Mouse (Mus musculus) kidney, adult 18-20 months (tissue): ENCODE measurements around the gene Batf.

ENCODE experiments used
- DNase-seq: peaks from one replicate; pipeline ENCODE4 v3.0.0; 2021

Gene Batf

GRCm38 (mm10) chr12:85729022-85729944 is 42.8 kb downstream of the Batf start:
- peak; percentile 72 for DNase-seq

- DNase-seq = no peak
Observed at GRCm38 (mm10) chr12:85729945-85730290, 43.4 kb downstream of the Batf start.

- no peak for DNase-seq
Observed at GRCm38 (mm10) chr12:85736203-85736602, 49.7 kb downstream of the Batf start.

- DNase-seq = no peak
Observed at GRCm38 (mm10) chr12:85736960-85737359, 50.5 kb downstream of the Batf start.

- DNase-seq = peak; percentile 88
Observed at GRCm38 (mm10) chr12:85745827-85746695, 59.6 kb downstream of the Batf start, which contains the start of gene Flvcr2. Flvcr2 (plus strand) TSS chr12:85746539.

- DNase-seq = no peak
Observed at GRCm38 (mm10) chr12:85746696-85747219, 60.3 kb downstream of the Batf start.

- DNase-seq = no peak
Observed at GRCm38 (mm10) chr12:85747343-85747742, 60.9 kb downstream of the Batf start.

GRCm38 (mm10) chr12:85749861-85750260 is 63.4 kb downstream of the Batf start:
- DNase-seq = peak; percentile 61

- DNase-seq = no peak
Observed at GRCm38 (mm10) chr12:85752116-85752515, 65.6 kb downstream of the Batf start.

- DNase-seq = no peak
Observed at GRCm38 (mm10) chr12:85753223-85753622, 66.8 kb downstream of the Batf start.

GRCm38 (mm10) chr12:85754611-85755265 is 68.3 kb downstream of the Batf start:
- no peak for DNase-seq

GRCm38 (mm10) chr12:85756455-85756854 is 70.0 kb downstream of the Batf start:
- DNase-seq = no peak

- no peak for DNase-seq
Observed at GRCm38 (mm10) chr12:85757074-85757473, 70.6 kb downstream of the Batf start.
